Mouse (Mus musculus): Measurements from ENCODE around the gene Mum1. TPM values are rescaled to one million over a fixed set of nuclear protein-coding genes. Genes with fewer than 3 reads are reported as not detected.
A peak's percentile ranks its signal among the peaks of the same experiment; 100 is the strongest.

The Mum1 gene
- polyA plus RNA-seq, 1 experiment, result not detected

GRCm38 (mm10) chr10:80260642-80261584 lies 34.7 kb downstream of the Mum1 start, which contains the start of the genes Gamt and Dazap1:
Gamt (minus strand) TSS chr10:80261012.
Dazap1 (plus strand) TSS chr10:80261486.
- no peak for TF ChIP-seq CTCF (IDR thresholded peaks at IDR 0.05; ENCODE audit: insufficient read depth, low read depth, low read length)
- peak; percentile 34; the same call in 1 of the 2 replicates for TF ChIP-seq POLR2A (IDR thresholded peaks at IDR 0.05; ENCODE audit: insufficient read depth, low read depth, low read length)
- peak within 1 kb of the TSS; percentile 65 for H3K27ac ChIP-seq (ENCODE audit: insufficient read depth, low read depth, low read length)
- under 1% methylated on average over 49 of the region's 49 CpGs for WGBS
- H3K4me1 ChIP-seq (ENCODE audit: control insufficient read depth, insufficient read depth, low read length), result peaks cover 25% of the 10 kb centered on the region
- peak within 1 kb of the TSS; percentile 49 for H3K4me3 ChIP-seq (ENCODE audit: insufficient read depth, low read depth, low read length)

- Histone ChIP-seq H3K4me1 (ENCODE audit: control insufficient read depth, insufficient read depth, low read length) (peaks cover 27% of the 10 kb centered on the region), H3K4me3 (ENCODE audit: insufficient read depth, low read depth, low read length) (peak overlapping the region; percentile 49), H3K27ac (ENCODE audit: insufficient read depth, low read depth, low read length) (0 out of 2 replicates have a peak overlapping the region, but pooled peaks have one; percentile 31)
- no peak for TF ChIP-seq POLR2A (IDR thresholded peaks at IDR 0.05; ENCODE audit: insufficient read depth, low read depth, low read length)
- no peak for TF ChIP-seq CTCF (IDR thresholded peaks at IDR 0.05; ENCODE audit: insufficient read depth, low read depth, low read length)
- 2% methylated on average over 14 of the region's 14 CpGs for WGBS
Measured at GRCm38 (mm10) chr10:80261585-80261968, 35.3 kb downstream of the Mum1 start.

GRCm38 (mm10) chr10:80262169-80262568 lies 35.9 kb downstream of the Mum1 start:
- H3K27ac ChIP-seq (ENCODE audit: insufficient read depth, low read depth, low read length), result no peak overlapping the region
- 63% methylated on average over 12 of the region's 12 CpGs for WGBS
- no peak overlapping the region for H3K4me3 ChIP-seq (ENCODE audit: insufficient read depth, low read depth, low read length)
- TF ChIP-seq CTCF (IDR thresholded peaks at IDR 0.05; ENCODE audit: insufficient read depth, low read depth, low read length) (no peak), POLR2A (IDR thresholded peaks at IDR 0.05; ENCODE audit: insufficient read depth, low read depth, low read length) (no peak)
- H3K4me1 ChIP-seq (ENCODE audit: control insufficient read depth, insufficient read depth, low read length), result peaks cover 31% of the 10 kb centered on the region

GRCm38 (mm10) chr10:80262776-80263365 lies 36.6 kb downstream of the Mum1 start:
- peaks cover 38% of the 10 kb centered on the region for H3K4me1 ChIP-seq (ENCODE audit: control insufficient read depth, insufficient read depth, low read length)
- H3K27ac ChIP-seq (ENCODE audit: insufficient read depth, low read depth, low read length), result no peak overlapping the region
- TF ChIP-seq POLR2A (IDR thresholded peaks at IDR 0.05; ENCODE audit: insufficient read depth, low read depth, low read length) (no peak), CTCF (IDR thresholded peaks at IDR 0.05; ENCODE audit: insufficient read depth, low read depth, low read length) (no peak)
- 92% methylated on average over 10 of the region's 10 CpGs for WGBS
- no peak overlapping the region for H3K4me3 ChIP-seq (ENCODE audit: insufficient read depth, low read depth, low read length)

- peaks cover 41% of the 10 kb centered on the region for H3K4me1 ChIP-seq (ENCODE audit: control insufficient read depth, insufficient read depth, low read length)
- peak overlapping the region; percentile 91 for H3K27ac ChIP-seq (ENCODE audit: insufficient read depth, low read depth, low read length)
- H3K4me3 ChIP-seq (ENCODE audit: insufficient read depth, low read depth, low read length), result peak overlapping the region; percentile 86
- no peak for TF ChIP-seq CTCF (IDR thresholded peaks at IDR 0.05; ENCODE audit: insufficient read depth, low read depth, low read length)
- TF ChIP-seq POLR2A (IDR thresholded peaks at IDR 0.05; ENCODE audit: insufficient read depth, low read depth, low read length), result peak; percentile 92
- WGBS, result under 1% methylated on average over 81 of the region's 81 CpGs
Measured at GRCm38 (mm10) chr10:80264341-80265148, 38.3 kb downstream of the Mum1 start.

GRCm38 (mm10) chr10:80265149-80265486 lies 38.9 kb downstream of the Mum1 start:
- TF ChIP-seq CTCF (IDR thresholded peaks at IDR 0.05; ENCODE audit: insufficient read depth, low read depth, low read length), result no peak
- no peak for TF ChIP-seq POLR2A (IDR thresholded peaks at IDR 0.05; ENCODE audit: insufficient read depth, low read depth, low read length)
- under 1% methylated on average over 18 of the region's 18 CpGs for whole genome bisulfite sequencing
- Histone ChIP-seq H3K27ac (ENCODE audit: insufficient read depth, low read depth, low read length) (peak overlapping the region; percentile 67), H3K4me3 (ENCODE audit: insufficient read depth, low read depth, low read length) (peak overlapping the region; percentile 86), H3K4me1 (ENCODE audit: control insufficient read depth, insufficient read depth, low read length) (peaks cover 40% of the 10 kb centered on the region)

- H3K27ac ChIP-seq (ENCODE audit: insufficient read depth, low read depth, low read length), result no peak overlapping the region
- H3K4me1 ChIP-seq (ENCODE audit: control insufficient read depth, insufficient read depth, low read length), result peaks cover 55% of the 10 kb centered on the region
- H3K4me3 ChIP-seq (ENCODE audit: insufficient read depth, low read depth, low read length), result no peak overlapping the region
- TF ChIP-seq POLR2A (IDR thresholded peaks at IDR 0.05; ENCODE audit: insufficient read depth, low read depth, low read length) (no peak), CTCF (IDR thresholded peaks at IDR 0.05; ENCODE audit: insufficient read depth, low read depth, low read length) (no peak)
- 90% methylated on average over 2 of the region's 2 CpGs for WGBS
Measured at GRCm38 (mm10) chr10:80270099-80270498, 43.9 kb downstream of the Mum1 start.

GRCm38 (mm10) chr10:80270734-80271181 lies 44.5 kb downstream of the Mum1 start:
- Histone ChIP-seq H3K27ac (ENCODE audit: insufficient read depth, low read depth, low read length) (no peak overlapping the region), H3K4me1 (ENCODE audit: control insufficient read depth, insufficient read depth, low read length) (peaks cover 55% of the 10 kb centered on the region), H3K4me3 (ENCODE audit: insufficient read depth, low read depth, low read length) (no peak overlapping the region)
- WGBS, result 33% methylated on average over 6 of the region's 6 CpGs
- TF ChIP-seq CTCF (IDR thresholded peaks at IDR 0.05; ENCODE audit: insufficient read depth, low read depth, low read length), result no peak
- no peak for TF ChIP-seq POLR2A (IDR thresholded peaks at IDR 0.05; ENCODE audit: insufficient read depth, low read depth, low read length)

All from olfactory bulb, adult 2 months (tissue).